Mouse (Mus musculus) intestine, embryonic 15.5 days (tissue): ENCODE results near the gene Tmem52. TPM values are rescaled to one million over a fixed set of nuclear protein-coding genes. Genes with fewer than 3 reads are reported as not detected.
"Not testable (repeated sequence)": the region's sequence is repeated elsewhere in the genome, so short reads cannot be mapped to it uniquely, and the experiment has no call there.

ENCODE experiments used
- ATAC-seq: fragments of 200-750 bp; cut with Nextera tagmentation; 2 replicates; pipeline ENCODE4 v1.8.0; 2017; ENCODE audit warnings: moderate TSS enrichment, moderate library complexity
- H3K27ac ChIP-seq: fragments of 300-500 bp; sonication (generic); 2 replicates; pipeline ENCODE4 v1.5.1; 2015; ENCODE audit warnings: mild to moderate bottlenecking, inconsistent platforms
- H3K27me3 ChIP-seq: fragments of 300-500 bp; sonication (generic); replicated peaks from 2 replicates; pipeline ENCODE4 v1.6.1; 2015; ENCODE audit warnings: inconsistent platforms
- H3K36me3 ChIP-seq: fragments of 300-500 bp; sonication (generic); 2 replicates; pipeline ENCODE4 v1.6.1; 2015; ENCODE audit warnings: inconsistent platforms
- H3K4me1 ChIP-seq: fragments of 300-500 bp; sonication (generic); replicated peaks from 2 replicates; pipeline ENCODE4 v1.6.1; 2015; ENCODE audit warnings: inconsistent platforms
- H3K4me2 ChIP-seq: fragments of 300-500 bp; sonication (generic); replicated peaks from 2 replicates; pipeline ENCODE4 v1.6.1; 2015; ENCODE audit warnings: mild to moderate bottlenecking, inconsistent platforms
- H3K4me3 ChIP-seq: fragments of 300-500 bp; sonication (generic); replicated peaks from 2 replicates; pipeline ENCODE4 v1.5.1; 2015; ENCODE audit warnings: inconsistent platforms
- H3K9ac ChIP-seq: fragments of 300-500 bp; sonication (generic); 2 replicates; pipeline ENCODE4 v1.6.1; 2015; ENCODE audit warnings: inconsistent platforms
- H3K9me3 ChIP-seq: fragments of 300-500 bp; sonication (generic); 2 replicates; pipeline ENCODE4 v1.6.1; 2016; ENCODE audit warnings: inconsistent platforms
- WGBS: fragments of 180-500 bp; shearing (Covaris S2); methylation state at CpG from one replicate; pipeline ENCODE4 v1.1.7; 2015; 5-methylcytosine and 5-hydroxymethylcytosine counted together
- polyA plus RNA-seq: library from polyadenylated mRNA; unstranded; fragments of >200 nt; fragmentation: Nextera tagmentation; extraction: Ambion mirVana; gene quantifications from 2 replicates; pipeline ENCODE4 v1.2.1, GENCODE M21; 2015

The Tmem52 gene
- polyA plus RNA-seq, 1 experiment from 2014 or later = 2.1 TPM

DNA sequence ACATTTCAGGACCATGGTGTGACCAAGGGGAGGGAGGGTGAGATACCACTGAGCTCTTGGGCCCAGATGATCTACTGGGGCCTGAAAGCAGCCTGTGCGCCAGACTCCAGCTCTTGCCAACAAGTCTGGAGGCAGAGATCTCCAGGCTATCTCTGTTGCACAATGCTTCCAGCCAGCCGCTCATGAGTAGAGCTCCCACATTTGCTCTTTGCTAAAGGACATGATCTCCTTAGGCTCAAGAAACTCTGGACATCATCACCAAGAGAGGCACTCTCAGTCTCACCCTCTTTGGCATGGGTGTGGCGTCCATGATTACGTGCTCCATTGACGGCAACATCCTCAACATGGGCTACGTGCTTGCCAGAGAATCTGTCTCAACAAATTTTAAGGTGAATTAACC, 5.3 kb upstream of the Tmem52 start:
- Histone ChIP-seq H3K9me3 (no peaks in the 10 kb centered on the region), H3K4me2 (no peak overlapping the region), H3K4me1 (no peaks in the 10 kb centered on the region), H3K9ac (no peak overlapping the region), H3K27ac (no peak overlapping the region), H3K27me3 (no peaks in the 10 kb centered on the region), H3K36me3 (no peaks in the 10 kb centered on the region), H3K4me3 (no peak overlapping the region)
- 82% methylated on average over 6 of the region's 6 CpGs for WGBS
- ATAC-seq = no peak

DNA sequence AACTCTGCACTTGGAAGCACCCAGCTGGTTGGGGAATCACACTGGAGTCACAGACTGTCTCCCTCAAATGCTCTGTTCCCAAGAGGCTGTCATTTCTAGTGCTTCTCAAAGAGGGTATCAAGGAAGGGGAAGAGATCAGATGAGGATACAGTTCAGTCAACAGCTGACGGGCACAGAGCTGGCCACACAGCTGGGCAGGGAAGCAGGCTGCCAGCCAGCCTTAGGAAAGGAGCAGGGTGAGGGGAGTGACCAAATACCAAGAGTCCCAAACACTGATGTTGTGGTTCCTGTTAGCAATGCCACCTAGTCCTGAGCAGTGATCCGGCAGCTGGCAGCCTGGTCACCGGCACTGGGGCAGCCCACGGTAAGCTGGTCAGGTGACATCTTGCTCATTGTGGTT, 4.9 kb upstream of the Tmem52 start:
- Histone ChIP-seq H3K4me3 (no peak overlapping the region), H3K9me3 (no peaks in the 10 kb centered on the region), H3K27me3 (no peaks in the 10 kb centered on the region), H3K27ac (no peak overlapping the region), H3K4me2 (no peak overlapping the region), H3K36me3 (no peaks in the 10 kb centered on the region), H3K4me1 (no peaks in the 10 kb centered on the region; the same call in 1 of the 2 replicates), H3K9ac (no peak overlapping the region)
- 90% methylated on average over 4 of the region's 4 CpGs for WGBS
- no peak for ATAC-seq

DNA sequence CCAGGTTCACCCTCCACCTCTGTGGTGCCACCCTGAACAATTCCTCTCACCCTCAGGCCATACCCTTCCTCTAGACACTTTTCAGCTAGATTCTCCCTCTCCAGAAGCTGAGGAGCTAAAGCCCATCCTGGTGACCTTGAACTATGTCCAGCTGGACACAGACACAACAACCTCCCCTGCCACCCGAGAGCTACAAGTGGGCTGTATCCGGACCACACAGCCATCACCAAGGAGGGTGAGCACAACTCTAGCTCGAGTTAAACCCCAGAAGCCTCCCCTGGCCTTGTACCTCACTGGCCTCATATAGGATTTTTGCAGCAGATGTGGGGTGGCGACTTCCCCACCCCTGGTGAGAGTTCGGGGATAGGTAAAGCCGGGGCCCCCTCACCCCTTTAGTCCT, 3.3 kb upstream of the Tmem52 start:
- 64% methylated on average over 6 of the region's 6 CpGs for WGBS
- H3K27ac ChIP-seq = no peak overlapping the region
- ATAC-seq = no peak
- H3K9ac ChIP-seq = no peak overlapping the region
- no peaks in the 10 kb centered on the region for H3K36me3 ChIP-seq
- H3K4me1 ChIP-seq = no peaks in the 10 kb centered on the region; the same call in 1 of the 2 replicates
- no peak overlapping the region for H3K4me3 ChIP-seq
- H3K27me3 ChIP-seq = no peaks in the 10 kb centered on the region
- no peak overlapping the region for H3K4me2 ChIP-seq
- no peaks in the 10 kb centered on the region for H3K9me3 ChIP-seq

DNA sequence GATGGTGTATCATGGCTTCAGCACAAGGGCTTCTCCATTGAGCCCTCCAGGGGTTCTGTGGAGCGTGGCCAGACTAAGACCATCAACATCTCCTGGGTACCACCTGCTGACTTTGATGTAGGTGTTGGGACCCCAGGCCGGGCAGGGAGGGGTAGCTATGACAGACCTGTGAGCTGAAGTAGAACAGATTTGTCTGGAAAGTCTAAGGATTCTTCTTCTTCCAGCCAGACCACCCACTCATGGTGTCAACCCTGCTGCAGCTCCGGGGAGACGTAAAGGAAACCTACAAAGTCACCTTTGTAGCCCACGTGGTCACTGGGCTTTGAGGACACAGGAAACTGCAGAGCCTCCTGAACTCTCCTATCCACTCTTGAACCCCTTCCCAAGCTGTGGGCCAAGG, 2.8 kb upstream of the Tmem52 start:
- ATAC-seq = no peak
- 84% methylated on average over 5 of the region's 5 CpGs for WGBS

DNA sequence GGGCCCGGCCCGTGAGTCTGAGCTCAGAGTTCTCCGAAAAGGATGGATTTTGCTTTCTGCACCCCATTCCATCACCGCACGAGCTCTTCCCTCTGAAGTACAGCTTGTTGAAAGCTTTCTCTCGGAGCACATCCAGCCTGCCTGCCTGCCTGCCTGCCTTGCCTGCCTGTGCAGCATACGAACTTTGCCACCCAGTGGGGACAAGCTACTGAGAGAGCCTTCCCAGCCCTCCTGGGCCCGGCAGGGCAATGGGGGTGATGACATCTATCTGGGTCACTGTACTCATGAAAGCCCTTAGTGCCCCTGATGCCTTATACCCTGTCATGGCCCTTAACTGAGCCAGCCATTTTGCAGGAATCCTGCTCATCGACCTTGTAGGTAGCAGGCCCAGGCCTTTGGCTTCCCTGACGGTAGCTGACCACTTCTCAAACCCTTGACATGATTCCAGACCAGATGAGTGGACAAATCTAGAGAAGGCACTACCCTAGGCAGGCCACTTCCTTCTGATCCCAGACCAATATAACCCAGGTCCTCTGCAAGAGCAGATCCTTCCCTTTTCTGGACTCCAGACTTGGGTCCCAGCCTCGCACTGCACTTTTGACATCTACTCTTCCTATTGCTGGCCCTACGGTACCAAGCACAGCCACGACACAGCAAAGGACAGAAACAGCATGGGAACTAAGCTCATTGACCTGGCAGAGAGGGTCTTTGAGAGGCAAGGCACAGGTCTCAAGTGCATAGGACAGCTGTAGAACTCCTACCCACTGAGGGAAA, 1.5 kb upstream of the Tmem52 start:
- Histone ChIP-seq H3K4me3 (no peak overlapping the region), H3K4me2 (no peak overlapping the region), H3K36me3 (no peaks in the 10 kb centered on the region), H3K27ac (no peak overlapping the region), H3K4me1 (no peaks in the 10 kb centered on the region; the same call in 1 of the 2 replicates), H3K9me3 (no peaks in the 10 kb centered on the region), H3K27me3 (no peaks in the 10 kb centered on the region), H3K9ac (no peak overlapping the region)
- no peak for ATAC-seq
- WGBS = 84% methylated on average over 13 of the region's 13 CpGs

More for the DNA sequence above, 2.8 kb upstream of the Tmem52 start:
- H3K9ac ChIP-seq = no peak overlapping the region
- H3K4me2 ChIP-seq = no peak overlapping the region
- no peaks in the 10 kb centered on the region for H3K9me3 ChIP-seq
- H3K4me3 ChIP-seq = no peak overlapping the region
- H3K4me1 ChIP-seq = no peaks in the 10 kb centered on the region; the same call in 1 of the 2 replicates
- H3K36me3 ChIP-seq = no peaks in the 10 kb centered on the region
- no peak overlapping the region for H3K27ac ChIP-seq
- H3K27me3 ChIP-seq = no peaks in the 10 kb centered on the region

DNA sequence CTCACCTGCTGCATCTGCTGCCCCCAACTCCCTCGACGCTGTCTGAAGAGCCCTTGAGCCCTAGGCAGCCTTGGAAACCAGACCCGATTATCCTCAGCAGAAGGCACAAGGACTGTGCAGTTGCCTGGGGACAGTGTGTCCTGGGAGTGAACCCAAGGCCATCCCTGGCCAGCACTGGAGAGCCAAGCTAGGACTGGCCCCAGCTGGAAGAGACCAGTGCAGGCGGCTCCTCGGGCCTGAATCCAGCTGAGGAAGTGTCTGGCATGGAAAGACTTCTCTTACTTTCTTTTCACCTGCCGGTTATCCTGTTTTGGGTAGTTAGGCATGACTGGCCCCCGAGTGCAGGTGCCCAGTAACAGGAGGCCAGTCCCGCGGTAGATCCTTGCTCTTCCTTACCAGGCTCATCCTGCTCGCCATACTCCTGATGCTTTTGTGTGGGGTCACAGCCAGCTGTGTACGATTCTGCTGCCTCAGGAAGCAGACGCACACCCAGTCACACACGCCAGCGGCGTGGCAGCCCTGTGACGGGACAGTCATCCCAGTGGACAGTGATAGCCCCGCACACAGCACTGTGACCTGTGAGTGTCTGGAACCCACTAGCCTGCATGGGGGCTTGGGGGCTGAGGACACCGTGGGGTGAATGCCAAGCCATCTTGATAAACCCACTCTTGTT, 812 bp downstream of the Tmem52 start:
- ATAC-seq = no peak
- H3K4me3 ChIP-seq = no peak overlapping the region
- H3K27me3 ChIP-seq = no peaks in the 10 kb centered on the region
- 82% methylated on average over 18 of the region's 18 CpGs for WGBS
- H3K4me1 ChIP-seq = no peaks in the 10 kb centered on the region; the same call in 1 of the 2 replicates
- no peaks in the 10 kb centered on the region for H3K9me3 ChIP-seq
- no peak overlapping the region for H3K9ac ChIP-seq
- no peaks in the 10 kb centered on the region for H3K36me3 ChIP-seq
- peak overlapping the region; percentile 68; the same call in 1 of the 2 replicates for H3K4me2 ChIP-seq
- no peak overlapping the region for H3K27ac ChIP-seq

DNA sequence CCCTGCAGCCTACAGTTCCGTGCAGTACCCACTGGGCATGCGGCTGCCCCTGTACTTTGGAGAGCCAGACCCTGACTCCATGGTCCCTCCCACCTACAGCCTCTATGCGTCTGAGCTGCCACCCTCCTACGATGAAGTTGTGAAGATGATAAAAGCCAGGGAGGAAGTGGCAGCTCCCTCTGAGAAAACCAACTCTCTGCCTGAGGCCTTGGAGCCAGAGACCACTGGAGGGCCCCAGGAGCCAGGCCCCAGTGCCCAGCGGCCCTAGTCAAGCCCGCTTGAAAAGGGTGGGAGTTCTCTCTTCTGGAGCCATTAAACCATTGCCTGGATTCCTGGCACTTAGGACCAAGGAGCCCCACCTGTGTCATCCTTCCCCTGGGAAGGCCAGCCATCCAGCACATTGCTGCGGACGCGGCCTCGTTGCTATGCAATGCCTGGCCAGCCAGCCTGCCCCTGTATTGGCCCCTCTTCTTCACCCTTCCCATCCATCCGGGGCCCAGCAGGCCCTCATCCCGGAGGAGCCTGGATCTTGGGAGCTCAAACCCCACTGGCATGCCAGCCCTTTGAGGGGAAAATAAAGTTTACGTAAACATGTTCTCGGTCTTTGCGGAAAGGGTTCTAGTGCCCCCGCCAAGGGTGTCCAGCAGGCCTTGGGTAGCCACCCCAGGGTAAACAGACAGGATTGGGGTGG, 1.5 kb downstream of the Tmem52 start:
- no peak overlapping the region for H3K27ac ChIP-seq
- H3K9me3 ChIP-seq = no peaks in the 10 kb centered on the region
- ATAC-seq = no peak
- H3K4me1 ChIP-seq = no peaks in the 10 kb centered on the region; the same call in 1 of the 2 replicates
- 70% methylated on average over 16 of the region's 16 CpGs for WGBS
- no peak overlapping the region for H3K4me3 ChIP-seq
- no peak overlapping the region for H3K4me2 ChIP-seq
- H3K9ac ChIP-seq = no peak overlapping the region
- H3K27me3 ChIP-seq = no peaks in the 10 kb centered on the region
- H3K36me3 ChIP-seq = no peaks in the 10 kb centered on the region

DNA sequence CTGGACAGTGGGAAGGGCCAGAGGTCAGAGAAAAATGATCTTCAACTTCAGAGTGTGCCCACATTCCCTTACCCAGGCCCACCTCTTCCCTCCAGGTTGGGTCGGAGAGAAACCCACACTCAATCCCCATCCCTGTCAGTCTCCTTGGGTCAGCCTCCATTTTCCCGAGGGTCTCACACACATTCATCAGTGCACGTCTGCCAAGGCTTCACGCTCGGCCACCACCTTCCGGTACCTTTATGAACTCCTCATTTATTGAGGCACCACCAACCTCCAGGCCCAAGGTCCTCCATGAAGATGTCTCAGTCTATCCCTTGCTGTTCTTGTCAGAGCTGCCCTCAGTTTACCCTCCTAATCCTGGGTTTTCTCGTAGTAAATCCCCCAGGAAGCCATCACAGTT, 2.1 kb downstream of the Tmem52 start:
- Histone ChIP-seq H3K4me3 (no peak overlapping the region), H3K4me1 (no peaks in the 10 kb centered on the region; the same call in 1 of the 2 replicates), H3K27ac (no peak overlapping the region), H3K36me3 (no peaks in the 10 kb centered on the region), H3K27me3 (no peaks in the 10 kb centered on the region), H3K9me3 (no peaks in the 10 kb centered on the region), H3K9ac (no peak overlapping the region), H3K4me2 (no peak overlapping the region)
- 89% methylated on average over 7 of the region's 7 CpGs for WGBS
- no peak for ATAC-seq

DNA sequence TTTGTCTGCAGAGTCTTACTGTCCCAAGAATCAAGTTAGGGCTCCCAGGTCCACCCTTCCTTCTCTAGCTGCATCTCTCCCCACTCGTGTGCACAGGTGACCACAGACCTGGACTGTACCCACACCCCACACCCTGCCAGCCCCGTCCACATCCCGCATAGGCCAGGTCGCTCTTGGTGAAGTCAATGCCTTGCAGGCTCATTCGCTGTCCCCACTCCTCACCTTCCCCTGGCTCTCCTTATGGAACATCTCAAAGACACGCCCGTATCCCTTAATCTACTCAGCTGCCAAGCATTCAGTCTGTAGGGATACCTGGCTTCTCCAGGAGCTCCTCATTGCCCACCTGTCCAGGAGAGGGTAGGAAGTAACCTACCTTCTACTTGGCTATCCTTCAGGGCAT, 2.5 kb downstream of the Tmem52 start:
- H3K9me3 ChIP-seq = no peaks in the 10 kb centered on the region
- no peaks in the 10 kb centered on the region for H3K27me3 ChIP-seq
- WGBS = 90% methylated on average over 7 of the region's 7 CpGs
- H3K4me2 ChIP-seq = no peak overlapping the region
- no peak overlapping the region for H3K9ac ChIP-seq
- H3K27ac ChIP-seq = no peak overlapping the region
- H3K4me3 ChIP-seq = no peak overlapping the region
- H3K4me1 ChIP-seq = no peaks in the 10 kb centered on the region; the same call in 1 of the 2 replicates
- H3K36me3 ChIP-seq = no peaks in the 10 kb centered on the region
- ATAC-seq = no peak

DNA sequence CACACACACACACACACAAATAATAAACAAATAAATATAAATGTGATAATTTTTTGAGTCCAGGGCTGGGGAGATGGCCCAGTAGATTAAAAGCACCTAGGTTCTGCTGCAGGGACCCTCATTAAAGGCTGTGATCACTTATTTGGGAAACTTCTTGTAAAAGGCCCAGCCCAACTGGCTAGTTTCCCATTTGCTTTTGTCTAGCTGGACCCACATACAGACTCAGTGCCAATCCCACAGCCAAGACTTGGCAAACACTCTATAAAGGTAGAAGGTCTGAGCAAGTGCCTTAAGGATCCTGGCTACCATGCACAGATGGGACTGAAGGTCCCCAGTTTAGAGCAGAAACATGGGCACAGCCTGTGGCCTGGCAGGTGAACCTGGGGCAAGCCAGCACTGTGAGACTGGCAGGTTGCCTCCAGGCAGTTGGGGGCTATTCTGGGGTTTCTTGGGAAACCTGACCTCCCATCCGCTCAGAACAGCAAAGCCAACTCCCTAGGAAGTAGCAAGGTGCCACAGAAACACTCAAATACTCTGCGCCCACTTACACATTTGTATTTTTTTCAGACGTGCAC, 3.9 kb downstream of the Tmem52 start:
- WGBS = 58% methylated on average over 3 of the region's 3 CpGs
- H3K9ac ChIP-seq = no peak overlapping the region
- no peaks in the 10 kb centered on the region for H3K9me3 ChIP-seq
- H3K27me3 ChIP-seq = no peaks in the 10 kb centered on the region
- peak; percentile 2; the same call in 1 of the 2 replicates for ATAC-seq
- H3K4me2 ChIP-seq = 0 out of 2 replicates have a peak overlapping the region, but pooled peaks have one; percentile 26
- H3K36me3 ChIP-seq = no peaks in the 10 kb centered on the region
- H3K27ac ChIP-seq = peak overlapping the region; percentile 44
- H3K4me1 ChIP-seq = no peaks in the 10 kb centered on the region; the same call in 1 of the 2 replicates
- no peak overlapping the region for H3K4me3 ChIP-seq

DNA sequence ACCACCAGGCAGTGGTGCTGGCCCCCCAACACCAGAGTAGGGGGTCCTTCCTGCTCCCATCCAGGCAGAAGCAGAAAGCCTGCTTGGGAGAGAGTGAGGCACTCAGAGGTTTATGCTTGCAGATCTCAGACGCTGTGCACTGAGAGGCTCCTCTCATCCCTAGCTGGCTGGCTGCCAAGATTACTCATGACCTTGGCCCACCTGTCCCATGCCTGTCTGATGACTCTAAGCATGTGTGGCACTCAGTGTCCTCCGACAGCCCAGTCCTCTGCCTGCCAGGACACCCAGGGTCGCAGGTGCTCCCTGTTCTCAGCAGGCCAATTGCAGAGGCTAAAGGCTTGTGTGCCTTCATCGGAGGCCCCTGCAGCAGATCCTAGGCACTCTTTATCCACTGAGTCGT, 4.4 kb downstream of the Tmem52 start:
- Histone ChIP-seq H3K36me3 (no peaks in the 10 kb centered on the region), H3K27ac (peak overlapping the region; percentile 44), H3K4me3 (no peak overlapping the region), H3K27me3 (no peaks in the 10 kb centered on the region), H3K9ac (no peak overlapping the region), H3K9me3 (no peaks in the 10 kb centered on the region), H3K4me2 (0 out of 2 replicates have a peak overlapping the region, but pooled peaks have one; percentile 26), H3K4me1 (no peaks in the 10 kb centered on the region; the same call in 1 of the 2 replicates)
- 38% methylated on average over 5 of the region's 5 CpGs for WGBS
- peak; percentile 89 for ATAC-seq

DNA sequence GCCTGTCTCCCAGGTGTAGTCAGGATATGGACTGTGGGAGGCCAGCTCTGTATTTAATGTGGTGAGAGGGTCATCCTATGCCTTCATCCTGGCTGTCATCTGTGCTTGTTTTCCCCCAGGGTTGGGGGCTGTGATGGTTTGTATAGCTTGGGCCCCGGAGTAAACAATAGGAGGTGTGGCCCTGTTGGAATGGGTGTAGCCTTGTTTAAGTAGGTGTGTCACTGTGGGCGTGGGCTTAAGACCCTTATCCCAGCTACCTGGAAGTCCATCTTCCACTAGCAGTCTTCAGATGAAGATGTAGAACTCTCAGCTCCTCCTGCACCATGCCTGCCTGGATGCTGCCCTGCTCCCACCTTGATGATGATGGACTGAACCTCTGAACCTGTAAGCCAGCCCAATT, 4.9 kb downstream of the Tmem52 start:
- not testable (repeated sequence) for H3K4me2 ChIP-seq, H3K4me3 ChIP-seq, H3K27me3 ChIP-seq, H3K9ac ChIP-seq, H3K4me1 ChIP-seq, H3K9me3 ChIP-seq, H3K36me3 ChIP-seq, H3K27ac ChIP-seq
- WGBS = 49% methylated on average over 2 of the region's 2 CpGs
- ATAC-seq = peak; percentile 11; the same call in 1 of the 2 replicates
